Mouse (Mus musculus): ENCODE measurements around the gene Idnk.
A peak's percentile ranks its signal among the peaks of the same experiment; 100 is the strongest.

DNA sequence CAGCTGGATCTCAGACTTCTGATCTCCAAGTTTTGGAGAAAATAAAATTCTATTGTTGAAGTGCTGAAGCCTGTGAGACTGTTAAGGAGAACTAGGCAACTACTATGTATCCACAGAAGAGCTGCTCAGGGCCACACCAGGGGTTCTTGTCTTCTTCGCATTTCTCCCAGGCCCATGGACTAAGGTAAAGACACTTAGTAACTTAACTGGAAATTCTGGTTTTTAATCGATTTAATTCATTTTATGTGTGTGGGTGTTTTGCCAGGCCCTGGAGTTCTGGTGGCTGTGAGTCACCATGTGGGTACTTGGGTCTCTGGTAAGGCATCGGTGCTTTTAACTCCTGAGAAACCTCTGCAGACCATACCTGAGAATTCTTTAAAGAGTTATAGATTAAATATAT, 7.8 kb upstream of the Idnk start:
- no peak for TF ChIP-seq MXI1 (IDR thresholded peaks at IDR 0.05; ENCODE audit: low read depth, low read length)
- no peak for TF ChIP-seq CTCF (IDR thresholded peaks at IDR 0.05 in 2 of 3, conservative IDR thresholded peaks at IDR 0.05 in 1 of 3; ENCODE audit: control insufficient read depth in 1 of 3, insufficient read depth in 1 of 3, low read depth in 2 of 3, low read length in 3 of 3, poor library complexity in 1 of 3, severe bottlenecking in 1 of 3)
- 0 out of 2 replicates have a peak, but pooled peaks have one; percentile 2 for TF ChIP-seq MAZ (IDR thresholded peaks at IDR 0.05; ENCODE audit: low read depth, low read length)
- TF ChIP-seq MAFK (IDR thresholded peaks at IDR 0.05; ENCODE audit: borderline replicate concordance, low read depth, low read length) = no peak
- TF ChIP-seq GABPA (IDR thresholded peaks at IDR 0.05; ENCODE audit: low read depth, low read length) = no peak
- TF ChIP-seq MAX (IDR thresholded peaks at IDR 0.05; ENCODE audit: low read length) = no peak; the same call in 1 of the 2 replicates
- no peak for TF ChIP-seq POLR2A (IDR thresholded peaks at IDR 0.05; ENCODE audit: control insufficient read depth in 1 of 2, insufficient read depth in 1 of 2, low read depth in 1 of 2, low read length in 2 of 2, poor library complexity in 1 of 2)
- no peak; the same call in 1 of the 2 replicates for TF ChIP-seq NELFE (IDR thresholded peaks at IDR 0.05; ENCODE audit: low read depth, low read length)
- TF ChIP-seq CHD2 (IDR thresholded peaks at IDR 0.05; ENCODE audit: low read length) = no peak
- TF ChIP-seq TCF12 (IDR thresholded peaks at IDR 0.05; ENCODE audit: low read depth, low read length) = no peak

Data from MEL (cell line).